Mouse (Mus musculus): ENCODE data around the gene Eif4g1.

- TF ChIP-seq CTCF (IDR thresholded peaks at IDR 0.05; ENCODE audit: insufficient read depth, low read depth, low read length) (no peak), POLR2A (IDR thresholded peaks at IDR 0.05; ENCODE audit: insufficient read depth, low read depth, low read length) (no peak)
These were observed 68.7 kb downstream of the Eif4g1 start for GRCm38 (mm10) chr16:20736823-20737222.
